Mouse (Mus musculus) cerebellum, adult 2 months (tissue): ENCODE results near the gene Gm32742.

Experiments
- CTCF ChIP-seq: fragments of 200-500 bp; IDR thresholded peaks from 2 replicates; pipeline ENCODE4 v1.5.1; 2011; ENCODE audit warnings: low read depth, mild to moderate bottlenecking, control low read depth, low read length, moderate library complexity, borderline replicate concordance; ENCODE audit not compliant: insufficient read depth
- POLR2A ChIP-seq: fragments of 200-500 bp; IDR thresholded peaks from 2 replicates; pipeline ENCODE4 v1.6.1; 2011; ENCODE audit warnings: low read length, control low read depth, borderline replicate concordance; ENCODE audit not compliant: insufficient read depth

DNA sequence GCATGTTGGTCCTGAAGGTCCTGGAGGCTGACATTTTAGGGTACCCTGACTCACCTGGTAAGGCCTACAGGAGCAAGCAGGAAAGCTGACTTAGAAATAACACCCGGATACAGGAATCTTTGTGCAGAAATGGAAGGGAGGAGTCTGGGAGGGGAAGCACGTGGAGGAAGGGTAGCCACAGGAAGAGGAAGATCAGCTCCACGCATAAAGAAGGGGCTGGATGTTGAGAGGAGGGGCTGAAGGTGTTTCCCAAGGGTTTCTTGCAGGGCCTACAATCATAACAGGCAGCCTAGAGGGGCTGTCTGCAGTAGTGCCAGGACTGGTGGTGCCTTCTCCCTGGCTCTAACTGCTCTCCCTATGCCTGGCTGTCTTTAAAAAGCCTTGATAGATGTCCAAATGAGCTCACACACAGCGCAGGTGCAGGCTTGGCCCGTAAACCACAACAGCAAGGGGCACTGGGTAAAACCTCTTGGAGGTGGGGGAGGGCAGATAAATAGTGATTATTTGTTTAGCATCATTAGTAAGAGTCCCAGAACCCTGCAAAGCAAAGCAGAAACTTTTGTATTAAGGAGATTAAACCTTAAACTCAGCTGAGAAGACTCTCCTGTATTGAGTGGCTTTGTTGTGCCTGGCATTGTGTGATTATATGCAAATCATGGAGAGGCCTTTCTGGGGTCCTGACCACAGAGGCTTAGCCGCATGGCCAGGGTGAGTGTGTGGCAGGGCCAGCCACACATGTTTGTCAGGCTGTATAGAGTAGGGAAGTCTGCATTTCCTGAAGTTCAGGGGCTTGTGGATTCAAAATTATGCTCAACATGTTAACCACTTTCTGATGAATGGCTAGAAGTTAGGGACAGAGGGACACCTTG, at the start of gene Gm32742:
- TF ChIP-seq CTCF (no peak), POLR2A (no peak)
